Mouse (Mus musculus) erythroblast, embryonic 14.5 days (primary cell): ENCODE data around the gene Ndst2. TPM values are rescaled to one million over a fixed set of nuclear protein-coding genes. Genes with fewer than 3 reads are reported as not detected.
A peak's percentile ranks its signal among the peaks of the same experiment; 100 is the strongest.

Experiments used
- H3K27me3 ChIP-seq: 2 replicates; pipeline ENCODE4 v1.6.1; 2012; ENCODE audit warnings: inconsistent platforms; ENCODE audit not compliant: control insufficient read depth
- H3K36me3 ChIP-seq: 2 replicates; pipeline ENCODE4 v1.6.1; 2012; ENCODE audit warnings: mild to moderate bottlenecking, inconsistent platforms; ENCODE audit not compliant: control insufficient read depth
- H3K4me1 ChIP-seq: 2 replicates; pipeline ENCODE4 v1.6.1; 2012; ENCODE audit warnings: inconsistent platforms; ENCODE audit not compliant: control insufficient read depth
- H3K4me3 ChIP-seq: replicated peaks from 2 replicates; pipeline ENCODE3; 2012; ENCODE audit warnings: moderate library complexity, mild to moderate bottlenecking, inconsistent platforms
- H3K9me3 ChIP-seq: 2 replicates; pipeline ENCODE4 v1.6.1; 2012; ENCODE audit warnings: low read length, inconsistent platforms, mixed read lengths; ENCODE audit not compliant: control insufficient read depth
- GATA1 ChIP-seq: IDR thresholded peaks from 2 replicates; pipeline ENCODE4 v1.6.1; 2012; ENCODE audit warnings: low read length, inconsistent platforms, mixed read lengths
- TAL1 ChIP-seq: IDR thresholded peaks from 3 replicates; pipeline ENCODE4 v1.6.1; 2012; ENCODE audit warnings: low read length, inconsistent platforms, mixed read lengths
- polyA plus RNA-seq: library from polyadenylated mRNA; stranded (reverse); fragments of >175 nt; gene quantifications from 2 replicates; pipeline ENCODE4 v1.2.3, GENCODE M21; 2012

Gene Ndst2
- polyA plus RNA-seq, 1 experiment, result 0.80 TPM

GRCm38 (mm10) chr14:20695761-20696520 lies 38.4 kb downstream of the Ndst2 start:
- H3K4me1 ChIP-seq, result peaks cover 62% of the 10 kb centered on the region

GRCm38 (mm10) chr14:20694884-20695760 lies 39.2 kb downstream of the Ndst2 start, which contains the start of gene Fut11:
Gene Fut11 (plus strand): TSS chr14:20694968.
- H3K4me1 ChIP-seq, result peaks cover 56% of the 10 kb centered on the region
- no peaks in the 10 kb centered on the region for H3K27me3 ChIP-seq
- TF ChIP-seq GATA1, result no peak
- no peak for TF ChIP-seq TAL1
- H3K4me3 ChIP-seq, result peak within 1 kb of the TSS; percentile 95
- H3K9me3 ChIP-seq, result no peaks in the 10 kb centered on the region
- peaks cover 74% of the 10 kb centered on the region for H3K36me3 ChIP-seq

More at GRCm38 (mm10) chr14:20695761-20696520, 38.4 kb downstream of the Ndst2 start:
- H3K9me3 ChIP-seq, result no peaks in the 10 kb centered on the region
- H3K4me3 ChIP-seq, result peak overlapping the region; percentile 95
- no peak for TF ChIP-seq GATA1
- TF ChIP-seq TAL1, result no peak
- H3K36me3 ChIP-seq, result peaks cover 73% of the 10 kb centered on the region
- no peaks in the 10 kb centered on the region for H3K27me3 ChIP-seq

DNA sequence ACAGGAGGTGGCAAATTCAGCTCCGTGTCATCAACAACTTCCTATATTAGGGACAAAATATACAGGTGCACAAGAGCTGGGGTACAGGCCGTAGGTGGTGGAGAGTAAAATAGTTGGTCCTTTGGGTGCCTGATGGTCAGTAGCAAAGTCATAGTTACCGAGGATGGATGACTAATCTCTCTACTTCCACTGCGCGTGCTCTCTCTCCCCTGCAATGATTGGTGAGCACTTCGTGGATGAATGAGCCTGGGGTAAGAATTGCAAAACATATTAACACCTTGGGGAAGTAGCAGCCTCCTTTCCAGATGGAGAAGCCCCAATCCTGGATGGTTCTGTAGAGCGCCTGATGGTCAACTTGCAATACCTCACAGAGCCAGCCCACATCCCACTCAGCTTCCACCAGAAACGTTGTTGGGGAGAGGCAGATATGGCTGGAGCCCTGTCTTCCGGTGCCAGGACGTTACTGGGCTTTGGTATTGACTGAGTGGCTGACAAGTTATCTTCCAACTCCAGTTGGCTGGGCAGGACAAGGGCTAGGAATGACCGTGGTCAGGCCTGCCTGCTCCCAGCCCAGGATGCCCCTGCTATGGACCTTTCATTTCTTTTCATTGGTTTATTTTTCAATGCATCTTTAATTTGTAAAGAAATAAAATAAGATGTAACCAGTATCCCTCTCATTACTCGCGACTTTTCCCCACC lies 40.0 kb downstream of the Ndst2 start:
- H3K36me3 ChIP-seq, result peaks cover 77% of the 10 kb centered on the region

DNA sequence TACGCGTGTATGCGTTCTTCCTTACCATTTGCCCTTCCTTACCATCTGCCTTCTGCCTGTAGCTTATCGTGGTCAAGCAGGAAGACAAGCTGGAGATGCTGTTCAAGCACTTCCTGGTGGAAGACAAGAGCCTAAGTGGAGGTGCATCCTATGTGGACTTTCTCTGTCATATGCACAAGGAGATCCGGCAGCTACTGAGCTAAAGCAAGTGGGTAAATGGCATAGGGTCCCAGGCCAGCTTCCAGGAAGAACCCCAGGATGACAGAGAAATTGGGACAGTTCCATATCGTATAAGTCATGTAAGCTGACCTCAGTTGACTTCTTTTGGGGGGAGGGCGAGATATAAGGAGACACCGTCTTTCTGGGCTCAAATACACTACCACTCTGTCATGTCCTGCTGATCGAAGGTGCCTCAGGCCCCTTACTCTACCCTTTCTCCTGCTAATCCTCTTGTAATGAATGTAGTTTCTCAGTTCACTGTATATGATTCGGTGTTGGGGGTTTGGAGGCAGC lies 40.7 kb downstream of the Ndst2 start:
- peaks cover 45% of the 10 kb centered on the region for H3K4me1 ChIP-seq
- no peaks in the 10 kb centered on the region for H3K27me3 ChIP-seq
- H3K4me3 ChIP-seq, result no peak overlapping the region
- H3K36me3 ChIP-seq, result peaks cover 77% of the 10 kb centered on the region
- H3K9me3 ChIP-seq, result no peaks in the 10 kb centered on the region
- no peak for TF ChIP-seq TAL1
- TF ChIP-seq GATA1, result no peak

More for the DNA sequence above, 40.0 kb downstream of the Ndst2 start:
- TF ChIP-seq GATA1, result no peak
- TF ChIP-seq TAL1, result no peak
- no peaks in the 10 kb centered on the region for H3K27me3 ChIP-seq
- H3K9me3 ChIP-seq, result no peaks in the 10 kb centered on the region
- peak overlapping the region; percentile 95 for H3K4me3 ChIP-seq
- H3K4me1 ChIP-seq, result peaks cover 52% of the 10 kb centered on the region

- Histone ChIP-seq H3K27me3 (no peaks in the 10 kb centered on the region), H3K9me3 (no peaks in the 10 kb centered on the region), H3K4me1 (peaks cover 28% of the 10 kb centered on the region), H3K36me3 (peaks cover 84% of the 10 kb centered on the region), H3K4me3 (no peak overlapping the region)
- no peak for TF ChIP-seq GATA1
- TF ChIP-seq TAL1, result no peak
Measured at GRCm38 (mm10) chr14:20691772-20692171, 42.6 kb downstream of the Ndst2 start.

DNA sequence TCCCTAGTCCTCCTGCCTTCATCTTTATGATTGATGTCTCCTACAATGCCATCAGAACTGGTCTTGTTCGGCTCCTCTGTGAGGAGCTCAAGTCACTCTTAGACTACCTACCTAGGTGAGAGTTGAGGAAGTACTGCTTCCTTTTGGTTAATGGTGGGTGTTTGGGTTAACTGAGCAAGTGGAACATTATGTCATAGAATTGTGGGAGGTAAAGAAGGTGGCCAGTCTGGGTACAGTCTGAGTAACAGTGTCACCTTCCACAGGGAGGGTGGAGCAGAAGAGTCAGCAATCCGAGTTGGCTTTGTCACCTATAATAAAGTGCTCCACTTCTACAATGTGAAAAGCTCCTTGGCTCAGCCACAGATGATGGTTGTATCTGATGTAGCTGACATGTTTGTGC lies 45.4 kb downstream of the Ndst2 start:
- Histone ChIP-seq H3K4me3 (no peak overlapping the region), H3K27me3 (no peaks in the 10 kb centered on the region), H3K36me3 (peaks cover 99% of the 10 kb centered on the region), H3K4me1 (peaks cover 7% of the 10 kb centered on the region), H3K9me3 (no peaks in the 10 kb centered on the region)
- TF ChIP-seq TAL1 (no peak), GATA1 (no peak)

DNA sequence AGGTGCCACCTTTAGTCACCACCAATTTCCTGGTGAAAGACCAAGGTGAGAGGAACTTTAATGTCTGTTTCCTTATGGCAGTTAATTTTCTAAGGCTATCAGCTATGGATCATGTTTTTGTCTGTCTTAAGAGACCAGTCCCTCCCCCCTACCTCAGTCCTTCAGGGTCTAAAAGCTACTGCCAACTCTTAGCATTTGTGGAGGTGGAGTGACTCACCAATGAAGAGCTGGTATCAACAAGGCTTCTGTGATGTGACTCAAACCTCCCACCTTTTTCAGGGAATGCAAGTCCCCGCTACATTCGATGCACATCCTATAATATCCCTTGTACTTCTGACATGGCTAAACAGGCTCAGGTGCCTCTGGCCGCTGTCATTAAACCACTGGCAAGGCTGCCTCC lies 47.8 kb downstream of the Ndst2 start:
- no peak for TF ChIP-seq GATA1
- Histone ChIP-seq H3K36me3 (peaks cover 99% of the 10 kb centered on the region), H3K27me3 (no peaks in the 10 kb centered on the region), H3K9me3 (no peaks in the 10 kb centered on the region), H3K4me3 (no peak overlapping the region), H3K4me1 (peaks cover 7% of the 10 kb centered on the region)

DNA sequence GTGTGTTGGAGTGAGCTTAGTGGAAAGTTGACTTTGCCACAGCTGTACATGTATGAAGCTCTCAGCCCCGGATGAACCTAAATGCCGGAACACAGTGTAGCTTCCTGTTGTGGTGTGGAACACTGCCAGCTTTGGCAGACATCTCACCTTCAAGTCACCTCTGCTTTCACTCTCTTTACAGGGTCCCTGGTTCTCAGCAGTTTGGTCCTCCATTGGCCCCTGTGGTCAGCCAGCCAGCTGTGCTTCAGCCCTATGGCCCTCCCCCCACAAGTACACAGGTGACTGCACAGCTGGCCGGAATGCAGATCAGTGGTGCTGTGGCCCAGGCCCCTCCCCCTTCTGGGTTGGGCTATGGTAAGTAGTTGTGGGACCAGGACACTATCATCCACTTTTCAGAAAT lies 51.9 kb downstream of the Ndst2 start:
- Histone ChIP-seq H3K4me1 (peaks cover 8% of the 10 kb centered on the region), H3K27me3 (no peaks in the 10 kb centered on the region), H3K9me3 (no peaks in the 10 kb centered on the region), H3K4me3 (no peak overlapping the region), H3K36me3 (peaks cover 100% of the 10 kb centered on the region)
- TF ChIP-seq TAL1, result no peak
- no peak for TF ChIP-seq GATA1
